Mouse (Mus musculus): ENCODE measurements at regions not wholly inside any gene's neighbourhood (a gene's known extent, or its start where the extent isn't known, plus 50 kb on each side); places are given as distances from the start of the nearest gene placed in this dataset.

DNA sequence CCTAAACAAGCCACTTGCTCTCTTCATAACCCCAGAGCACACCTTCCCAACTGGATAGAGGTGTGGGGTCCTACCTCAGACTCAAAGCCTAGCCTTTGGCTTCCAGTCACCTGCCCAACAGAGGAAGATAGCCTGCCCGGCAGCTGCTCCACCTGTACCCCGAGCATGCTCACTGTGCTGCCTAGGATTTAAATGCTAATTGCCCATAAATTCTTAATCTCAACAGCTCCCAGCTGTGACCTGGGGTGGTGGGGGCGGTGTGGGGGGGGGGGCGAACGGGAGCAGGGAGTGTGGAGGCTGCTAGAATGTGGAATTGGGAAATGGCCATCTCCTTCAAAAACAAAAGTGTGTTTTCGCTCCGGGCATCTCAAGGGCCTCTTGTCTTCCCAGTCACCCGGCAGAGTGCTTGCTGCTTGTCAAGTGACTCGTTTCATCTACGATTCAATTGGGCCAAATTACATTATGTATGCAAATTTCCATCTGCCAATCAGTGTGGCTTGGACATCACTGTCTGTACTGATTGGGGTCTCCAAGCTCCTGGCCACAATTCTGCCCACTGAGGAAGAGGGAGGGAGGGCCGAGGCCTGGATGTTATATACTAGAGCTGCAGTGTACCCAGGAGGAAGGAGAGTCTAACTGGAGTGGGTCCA is 188.6 kb upstream of the Zmiz1 start:
- Histone ChIP-seq H3K9ac (ENCODE audit: insufficient read depth, low read depth, low read length, poor library complexity, severe bottlenecking) (no peak overlapping the region), H3K4me3 (ENCODE audit: insufficient read depth in 1 of 2, low read depth in 1 of 2, low read length in 2 of 2, poor library complexity in 1 of 2, severe bottlenecking in 1 of 2) (no peak overlapping the region), H3K36me3 (ENCODE audit: control insufficient read depth, insufficient read depth, low read length, poor library complexity, severe bottlenecking) (no peaks in the 10 kb centered on the region), H3K27ac (ENCODE audit: insufficient read depth, low read depth, low read length, poor library complexity, severe bottlenecking) (no peak overlapping the region), H3K4me1 (ENCODE audit: control insufficient read depth in 2 of 2, insufficient read depth in 2 of 2, low read length in 2 of 2, poor library complexity in 1 of 2) (no peaks in the 10 kb centered on the region), H3K9me3 (ENCODE audit: control insufficient read depth, insufficient read depth, low read depth, low read length) (no peaks in the 10 kb centered on the region)
- in situ Hi-C loops (cut with MboI; ENCODE audit: low sequenced_read_pairs in 2 of 2, unreplicated experiment in 2 of 2), result no loop called here
- DNase-seq (ENCODE audit: low read depth, low spot score), result no peak
- TF ChIP-seq CHD2 (IDR thresholded peaks at IDR 0.05; ENCODE audit: low read depth, low read length) (no peak), MAFK (IDR thresholded peaks at IDR 0.05; ENCODE audit: insufficient read depth, low read depth, low read length) (no peak), ZNF384 (IDR thresholded peaks at IDR 0.05; ENCODE audit: low read depth, low read length) (no peak), ZC3H11A (IDR thresholded peaks at IDR 0.05; ENCODE audit: borderline replicate concordance, low read depth, low read length) (no peak), HCFC1 (IDR thresholded peaks at IDR 0.05; ENCODE audit: borderline replicate concordance, insufficient read depth, low read length) (no peak)

DNA sequence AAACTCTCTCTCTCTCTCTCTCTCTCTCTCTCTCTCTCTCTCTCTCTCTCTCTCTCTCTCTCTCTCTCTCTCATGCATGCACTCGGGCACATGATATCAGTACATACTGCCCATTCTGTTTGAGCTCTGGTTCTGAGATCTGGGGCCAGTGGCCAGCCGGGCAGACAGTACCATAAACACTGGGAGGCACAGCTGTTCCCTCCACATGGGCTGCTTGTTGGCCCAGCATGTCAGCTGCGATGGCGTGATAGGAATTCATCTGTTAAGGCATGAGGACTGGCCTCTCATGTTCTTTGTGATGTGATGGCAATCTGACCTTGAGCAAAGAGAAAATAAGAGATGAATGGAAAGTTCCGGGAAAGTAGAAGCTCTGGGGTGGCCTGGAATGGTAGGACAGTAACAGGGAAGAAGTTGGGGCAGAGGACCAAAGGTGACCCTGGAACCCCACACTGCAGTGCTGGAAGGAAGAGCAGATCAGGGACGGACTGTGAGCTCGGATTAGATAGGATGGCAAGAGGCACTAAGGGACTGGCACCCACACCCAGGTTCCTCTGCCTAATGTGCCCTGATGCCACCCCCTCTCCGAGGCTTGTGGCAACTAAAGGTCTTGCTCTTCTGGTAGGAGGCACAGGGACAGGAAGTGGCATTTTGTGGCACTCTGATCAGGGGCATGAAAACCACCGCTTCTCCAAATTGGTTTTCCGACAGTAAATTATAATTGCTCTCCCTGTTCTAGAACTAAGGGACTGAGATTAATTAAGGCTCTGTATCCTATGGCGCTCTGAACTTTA is 186.4 kb upstream of the Zmiz1 start:
- no peaks in the 10 kb centered on the region for H3K9me3 ChIP-seq (ENCODE audit: control insufficient read depth, insufficient read depth, low read depth, low read length)
- DNase-seq (ENCODE audit: low read depth, low spot score), result no peak
- in situ Hi-C loops (cut with MboI; ENCODE audit: low sequenced_read_pairs in 2 of 2, unreplicated experiment in 2 of 2), result no loop called here
- no peak for TF ChIP-seq ZC3H11A (IDR thresholded peaks at IDR 0.05; ENCODE audit: borderline replicate concordance, low read depth, low read length)
- no peak for TF ChIP-seq MAFK (IDR thresholded peaks at IDR 0.05; ENCODE audit: insufficient read depth, low read depth, low read length)
- no peak for TF ChIP-seq CHD2 (IDR thresholded peaks at IDR 0.05; ENCODE audit: low read depth, low read length)
- no peak for TF ChIP-seq HCFC1 (IDR thresholded peaks at IDR 0.05; ENCODE audit: borderline replicate concordance, insufficient read depth, low read length)
- TF ChIP-seq ZNF384 (IDR thresholded peaks at IDR 0.05; ENCODE audit: low read depth, low read length), result no peak
- no peak overlapping the region for H3K9ac ChIP-seq (ENCODE audit: insufficient read depth, low read depth, low read length, poor library complexity, severe bottlenecking)
- no peaks in the 10 kb centered on the region for H3K36me3 ChIP-seq (ENCODE audit: control insufficient read depth, insufficient read depth, low read length, poor library complexity, severe bottlenecking)
- H3K27ac ChIP-seq (ENCODE audit: insufficient read depth, low read depth, low read length, poor library complexity, severe bottlenecking), result no peak overlapping the region
- H3K4me1 ChIP-seq (ENCODE audit: control insufficient read depth in 2 of 2, insufficient read depth in 2 of 2, low read length in 2 of 2, poor library complexity in 1 of 2), result no peaks in the 10 kb centered on the region
- H3K4me3 ChIP-seq (ENCODE audit: insufficient read depth in 1 of 2, low read depth in 1 of 2, low read length in 2 of 2, poor library complexity in 1 of 2, severe bottlenecking in 1 of 2), result no peak overlapping the region

DNA sequence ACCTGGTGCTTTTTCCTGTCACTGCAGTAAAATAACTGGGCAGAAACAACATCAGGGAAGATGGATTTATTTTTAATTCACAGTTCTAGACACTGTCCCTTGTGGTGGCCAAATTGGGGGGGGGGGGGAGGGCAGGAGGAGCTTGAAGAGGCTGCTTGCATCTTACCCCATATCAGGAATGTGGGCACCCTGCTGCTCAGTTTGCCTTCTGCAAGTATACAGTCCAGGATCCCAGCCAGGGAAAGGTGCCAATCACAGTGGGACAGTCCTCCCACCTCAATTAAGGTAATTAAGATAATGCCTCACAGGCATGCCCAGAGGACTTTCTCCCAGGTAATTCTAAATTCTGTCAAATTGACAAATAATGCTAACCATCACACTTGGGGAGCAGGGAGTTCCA is 179.2 kb upstream of the Zmiz1 start:
- H3K27ac ChIP-seq (ENCODE audit: insufficient read depth, low read depth, low read length, poor library complexity, severe bottlenecking), result no peak overlapping the region
- in situ Hi-C loops (cut with MboI; ENCODE audit: low sequenced_read_pairs in 2 of 2, unreplicated experiment in 2 of 2), result loop anchor here in 1 of 2 experiments (25.0 kb wide), 1 partner anchor 742 kb away; no protein-coding TSS in a partner anchor
- no peaks in the 10 kb centered on the region for H3K4me1 ChIP-seq (ENCODE audit: control insufficient read depth in 2 of 2, insufficient read depth in 2 of 2, low read length in 2 of 2, poor library complexity in 1 of 2)
- no peaks in the 10 kb centered on the region for H3K36me3 ChIP-seq (ENCODE audit: control insufficient read depth, insufficient read depth, low read length, poor library complexity, severe bottlenecking)
- no peak for DNase-seq (ENCODE audit: low read depth, low spot score)
- H3K9me3 ChIP-seq (ENCODE audit: control insufficient read depth, insufficient read depth, low read depth, low read length), result no peaks in the 10 kb centered on the region
- TF ChIP-seq HCFC1 (IDR thresholded peaks at IDR 0.05; ENCODE audit: borderline replicate concordance, insufficient read depth, low read length) (no peak), MAFK (IDR thresholded peaks at IDR 0.05; ENCODE audit: insufficient read depth, low read depth, low read length) (no peak), CHD2 (IDR thresholded peaks at IDR 0.05; ENCODE audit: low read depth, low read length) (no peak), ZC3H11A (IDR thresholded peaks at IDR 0.05; ENCODE audit: borderline replicate concordance, low read depth, low read length) (no peak), ZNF384 (IDR thresholded peaks at IDR 0.05; ENCODE audit: low read depth, low read length) (no peak)
- no peak overlapping the region for H3K9ac ChIP-seq (ENCODE audit: insufficient read depth, low read depth, low read length, poor library complexity, severe bottlenecking)
- no peak overlapping the region for H3K4me3 ChIP-seq (ENCODE audit: insufficient read depth in 1 of 2, low read depth in 1 of 2, low read length in 2 of 2, poor library complexity in 1 of 2, severe bottlenecking in 1 of 2)

DNA sequence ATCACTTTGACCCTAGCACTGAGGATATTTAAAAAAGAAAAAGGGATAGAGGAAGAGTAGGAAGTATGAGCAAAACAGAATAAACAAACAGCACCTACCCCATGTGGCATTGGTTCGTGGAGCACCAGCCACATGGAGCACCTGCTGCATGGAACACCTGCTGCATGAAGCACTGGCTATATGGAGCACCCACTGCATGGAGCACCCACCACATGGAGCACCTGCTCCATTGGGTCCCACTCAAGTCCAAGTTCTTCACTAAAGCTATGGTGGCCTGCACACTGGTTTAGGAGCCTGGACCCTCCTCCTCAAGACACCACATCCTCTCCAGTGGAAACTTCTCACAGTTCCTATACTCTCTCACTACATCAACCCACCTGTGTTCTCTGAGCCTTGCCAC is 166.4 kb upstream of the Zmiz1 start:
- Histone ChIP-seq H3K36me3 (ENCODE audit: control insufficient read depth, insufficient read depth, low read length, poor library complexity, severe bottlenecking) (no peaks in the 10 kb centered on the region), H3K27ac (ENCODE audit: insufficient read depth, low read depth, low read length, poor library complexity, severe bottlenecking) (no peak overlapping the region), H3K9me3 (ENCODE audit: control insufficient read depth, insufficient read depth, low read depth, low read length) (no peaks in the 10 kb centered on the region), H3K9ac (ENCODE audit: insufficient read depth, low read depth, low read length, poor library complexity, severe bottlenecking) (no peak overlapping the region), H3K4me1 (ENCODE audit: control insufficient read depth in 2 of 2, insufficient read depth in 2 of 2, low read length in 2 of 2, poor library complexity in 1 of 2) (no peaks in the 10 kb centered on the region), H3K4me3 (ENCODE audit: insufficient read depth in 1 of 2, low read depth in 1 of 2, low read length in 2 of 2, poor library complexity in 1 of 2, severe bottlenecking in 1 of 2) (no peak overlapping the region)
- TF ChIP-seq MAFK (IDR thresholded peaks at IDR 0.05; ENCODE audit: insufficient read depth, low read depth, low read length) (no peak), ZNF384 (IDR thresholded peaks at IDR 0.05; ENCODE audit: low read depth, low read length) (no peak), ZC3H11A (IDR thresholded peaks at IDR 0.05; ENCODE audit: borderline replicate concordance, low read depth, low read length) (no peak), CHD2 (IDR thresholded peaks at IDR 0.05; ENCODE audit: low read depth, low read length) (no peak), HCFC1 (IDR thresholded peaks at IDR 0.05; ENCODE audit: borderline replicate concordance, insufficient read depth, low read length) (no peak)
- DNase-seq (ENCODE audit: low read depth, low spot score), result no peak
- in situ Hi-C loops (cut with MboI; ENCODE audit: low sequenced_read_pairs in 2 of 2, unreplicated experiment in 2 of 2), result loop anchor here in 1 of 2 experiments (25.0 kb wide), 1 partner anchor 755 kb away; no protein-coding TSS in a partner anchor
